Mouse (Mus musculus) lung, embryonic 16.5 days (tissue): ENCODE measurements around the gene Exoc3l2. TPM values are rescaled to one million over a fixed set of nuclear protein-coding genes. Genes with fewer than 3 reads are reported as not detected.
A peak's percentile ranks its signal among the peaks of the same experiment; 100 is the strongest.

ENCODE experiments used
- ATAC-seq: fragments of 200-750 bp; cut with Nextera tagmentation; 2 replicates; pipeline ENCODE4 v1.8.0; 2017; ENCODE audit warnings: low read depth, mild to moderate bottlenecking, moderate library complexity
- H3K27ac ChIP-seq: fragments of 300-500 bp; sonication (generic); 2 replicates; pipeline ENCODE4 v1.5.1; 2014; ENCODE audit warnings: mild to moderate bottlenecking, control low read depth, low read length
- H3K27me3 ChIP-seq: fragments of 300-500 bp; sonication (generic); 2 replicates; pipeline ENCODE4 v1.6.1; 2014; ENCODE audit warnings: low read depth, low read length, mixed read lengths; ENCODE audit not compliant: control insufficient read depth, insufficient read depth
- H3K36me3 ChIP-seq: fragments of 300-500 bp; sonication (generic); 2 replicates; pipeline ENCODE4 v1.6.1; 2014; ENCODE audit warnings: low read length; ENCODE audit not compliant: control insufficient read depth, insufficient read depth
- H3K4me1 ChIP-seq: fragments of 300-500 bp; sonication (generic); replicated peaks from 2 replicates; pipeline ENCODE4 v1.6.1; 2014; ENCODE audit warnings: low read length, mixed read lengths; ENCODE audit not compliant: control insufficient read depth, insufficient read depth
- H3K4me2 ChIP-seq: fragments of 300-500 bp; sonication (generic); 2 replicates; pipeline ENCODE4 v1.6.1; 2014; ENCODE audit warnings: low read depth, low read length, control low read depth
- H3K4me3 ChIP-seq: fragments of 300-500 bp; sonication (generic); 2 replicates; pipeline ENCODE4 v1.5.1; 2014; ENCODE audit warnings: mild to moderate bottlenecking, low read length, control low read depth
- H3K9ac ChIP-seq: fragments of 300-500 bp; sonication (generic); 2 replicates; pipeline ENCODE4 v1.6.1; 2014; ENCODE audit warnings: low read length, control low read depth
- H3K9me3 ChIP-seq: fragments of 300-500 bp; sonication (generic); 2 replicates; pipeline ENCODE4 v1.6.1; 2016; ENCODE audit warnings: low read length; ENCODE audit not compliant: control insufficient read depth
- WGBS: fragments of 180-500 bp; shearing (Covaris S2); extraction: QIAGEN DNeasy Blood & Tissue Kit; methylation state at CpG from one replicate; pipeline ENCODE4 v1.1.7; 2014; 5-methylcytosine and 5-hydroxymethylcytosine counted together
- polyA plus RNA-seq: library from polyadenylated mRNA; unstranded; fragments of >200 nt; fragmentation: Nextera tagmentation; extraction: Ambion mirVana; gene quantifications from 2 replicates; pipeline ENCODE4 v1.2.1, GENCODE M21; 2015

The Exoc3l2 gene
- polyA plus RNA-seq, 1 experiment from 2014 or later = 0.72 TPM

DNA sequence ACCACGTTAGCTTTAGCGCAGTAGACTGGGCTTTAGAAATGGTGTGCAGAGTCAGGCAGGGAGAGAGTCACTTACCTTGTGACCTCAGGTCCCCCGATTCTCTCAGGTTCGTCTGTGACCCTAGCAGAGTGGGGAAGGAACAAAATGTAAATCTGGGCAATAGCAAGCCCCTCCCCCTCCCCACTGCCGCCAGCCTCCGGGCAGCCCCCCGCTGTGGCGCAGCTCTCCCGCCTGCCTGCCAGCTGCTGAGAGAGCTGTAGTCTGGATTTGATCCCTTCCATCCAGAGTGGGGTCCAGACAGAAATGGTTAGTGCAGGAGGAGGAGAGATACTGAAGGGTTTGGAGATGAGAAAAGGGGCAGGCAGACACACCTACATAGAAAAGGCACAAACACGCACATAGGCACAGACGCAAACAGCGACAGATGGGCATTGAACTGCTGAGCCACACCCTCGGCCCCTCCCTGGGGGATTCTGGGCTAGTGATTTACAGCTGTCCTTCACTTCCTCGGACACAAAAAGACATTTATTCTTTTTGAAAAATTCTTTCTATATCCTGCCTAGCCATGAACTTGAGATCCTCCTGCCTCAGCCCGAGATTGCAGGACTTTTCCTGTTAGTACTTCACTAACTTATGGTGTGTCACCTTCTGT is 35.0 kb upstream of the Exoc3l2 start:
- no peaks in the 10 kb centered on the region for H3K27me3 ChIP-seq
- no peak overlapping the region for H3K27ac ChIP-seq
- H3K4me2 ChIP-seq = no peak overlapping the region
- peaks cover 66% of the 10 kb centered on the region for H3K36me3 ChIP-seq
- peaks cover 3% of the 10 kb centered on the region; the same call in 1 of the 2 replicates for H3K9me3 ChIP-seq
- no peak overlapping the region for H3K4me3 ChIP-seq
- WGBS = 76% methylated on average over 15 of the region's 15 CpGs
- no peaks in the 10 kb centered on the region for H3K4me1 ChIP-seq
- ATAC-seq = no peak
- H3K9ac ChIP-seq = no peak overlapping the region

DNA sequence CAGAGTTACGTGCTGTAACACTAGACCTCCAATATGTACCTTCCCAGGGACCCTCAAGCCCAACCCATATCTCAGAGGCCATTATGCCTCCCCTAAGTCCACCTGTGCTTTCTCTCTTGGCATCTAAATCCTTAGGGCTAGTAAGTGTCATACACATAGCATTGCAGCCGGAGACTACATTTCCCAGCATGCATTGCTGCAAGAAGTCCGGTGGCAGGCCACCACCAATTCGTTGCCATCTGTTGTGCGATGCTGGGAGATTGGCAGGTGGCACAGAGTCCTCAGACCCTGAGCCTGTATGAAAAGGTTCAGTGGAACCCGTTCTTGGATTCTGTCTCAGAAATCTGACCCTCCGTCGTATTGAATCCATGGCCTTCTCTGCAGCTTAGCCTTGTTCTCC is 33.4 kb upstream of the Exoc3l2 start:
- Histone ChIP-seq H3K4me2 (no peak overlapping the region), H3K36me3 (peaks cover 78% of the 10 kb centered on the region), H3K27me3 (no peaks in the 10 kb centered on the region), H3K9ac (no peak overlapping the region), H3K9me3 (peaks cover 3% of the 10 kb centered on the region; the same call in 1 of the 2 replicates), H3K4me3 (no peak overlapping the region), H3K4me1 (no peaks in the 10 kb centered on the region), H3K27ac (no peak overlapping the region)
- 75% methylated on average over 8 of the region's 8 CpGs for WGBS
- no peak; the same call in 1 of the 2 replicates for ATAC-seq

DNA sequence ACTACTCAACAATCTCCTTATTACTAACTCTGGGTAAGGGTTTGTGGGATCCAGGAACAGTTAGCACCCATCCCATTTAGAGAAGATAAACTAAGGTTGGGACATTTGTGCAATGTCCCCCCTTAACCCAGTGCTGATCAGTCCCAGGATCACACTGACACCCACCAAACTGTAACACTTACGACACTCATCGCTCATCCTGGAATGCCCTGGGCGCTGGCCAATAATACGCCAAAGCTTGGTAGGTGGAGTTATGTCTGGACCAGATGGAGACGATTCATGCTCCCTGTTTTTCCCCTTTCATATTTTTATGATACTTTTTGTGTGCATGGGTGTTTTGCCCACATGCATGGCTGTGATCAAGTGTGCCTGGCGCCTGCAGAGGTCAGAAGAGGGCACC is 32.7 kb upstream of the Exoc3l2 start:
- Histone ChIP-seq H3K9me3 (peaks cover 3% of the 10 kb centered on the region; the same call in 1 of the 2 replicates), H3K27ac (no peak overlapping the region), H3K4me3 (no peak overlapping the region), H3K9ac (no peak overlapping the region), H3K27me3 (no peaks in the 10 kb centered on the region), H3K36me3 (peaks cover 81% of the 10 kb centered on the region), H3K4me1 (no peaks in the 10 kb centered on the region), H3K4me2 (no peak overlapping the region)
- no peak for ATAC-seq
- 65% methylated on average over 6 of the region's 6 CpGs for WGBS

DNA sequence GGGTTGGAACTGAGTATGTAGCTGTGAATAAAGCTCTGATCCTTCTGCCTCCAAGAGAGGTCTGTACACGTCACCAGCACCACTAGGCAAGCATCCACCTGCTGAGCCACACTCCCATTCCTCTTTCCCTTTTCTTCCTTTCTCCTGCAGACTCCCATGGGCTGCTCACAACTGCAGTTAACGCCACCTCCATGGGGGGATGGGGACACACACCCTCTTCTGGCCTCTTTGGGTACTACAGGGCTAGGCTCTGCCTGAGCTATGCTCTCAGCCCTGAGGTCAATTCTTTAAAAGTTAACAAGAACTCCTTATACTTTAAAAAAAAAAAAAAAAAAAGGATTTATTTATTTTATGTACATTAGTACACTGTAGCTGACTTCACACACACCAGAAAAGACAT is 30.7 kb upstream of the Exoc3l2 start:
- H3K9me3 ChIP-seq = peaks cover 3% of the 10 kb centered on the region; the same call in 1 of the 2 replicates
- H3K4me2 ChIP-seq = no peak overlapping the region
- no peaks in the 10 kb centered on the region for H3K4me1 ChIP-seq
- H3K27me3 ChIP-seq = no peaks in the 10 kb centered on the region
- ATAC-seq = no peak
- no peak overlapping the region for H3K27ac ChIP-seq
- WGBS = 92% methylated on average over 2 of the region's 2 CpGs
- no peak overlapping the region for H3K4me3 ChIP-seq
- no peak overlapping the region for H3K9ac ChIP-seq
- peaks cover 87% of the 10 kb centered on the region for H3K36me3 ChIP-seq

DNA sequence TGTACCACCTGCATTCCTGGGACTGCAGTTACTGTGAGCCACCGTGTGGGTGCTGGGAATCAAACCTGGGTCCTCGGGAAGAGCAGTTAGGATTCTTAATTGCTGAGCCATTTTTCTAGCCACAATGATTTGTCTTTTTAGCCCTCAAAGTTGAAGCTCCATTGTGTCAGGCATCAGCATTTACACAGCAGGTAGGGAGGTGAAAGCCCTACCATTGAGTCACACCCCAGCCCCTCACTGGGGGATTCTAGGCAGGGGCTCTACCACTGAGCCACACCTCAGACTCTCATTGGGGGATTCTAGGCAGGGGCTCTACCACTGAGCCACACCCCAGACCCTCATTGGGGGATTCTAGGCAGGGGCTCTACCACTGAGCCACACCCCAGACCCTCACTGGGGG is 26.9 kb upstream of the Exoc3l2 start:
- Histone ChIP-seq H3K9ac (no peak overlapping the region), H3K9me3 (peaks cover 3% of the 10 kb centered on the region; the same call in 1 of the 2 replicates), H3K4me3 (no peak overlapping the region), H3K4me2 (no peak overlapping the region), H3K4me1 (no peaks in the 10 kb centered on the region), H3K27ac (no peak overlapping the region), H3K36me3 (peaks cover 71% of the 10 kb centered on the region), H3K27me3 (no peaks in the 10 kb centered on the region)
- WGBS = 90% methylated on average over 2 of the region's 2 CpGs
- no peak for ATAC-seq

DNA sequence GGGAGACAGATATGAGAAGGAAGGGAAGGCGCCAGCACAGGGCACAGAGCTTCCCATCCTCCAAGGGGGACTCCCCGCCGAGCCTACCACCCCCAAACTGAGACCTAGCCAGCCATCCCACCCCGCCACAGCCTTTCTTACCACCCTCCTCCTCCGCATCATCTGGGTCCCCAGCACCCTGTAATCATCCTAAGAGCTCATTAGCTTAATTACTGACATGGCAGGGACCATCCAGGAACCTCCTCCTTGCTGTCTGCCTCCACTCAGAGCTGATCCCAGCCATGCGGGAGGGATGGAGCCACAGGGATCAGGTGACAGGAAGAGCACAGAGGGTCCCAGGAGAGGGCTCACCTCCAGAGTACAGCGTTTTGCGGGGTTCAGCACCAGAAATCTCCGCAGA is 26.1 kb upstream of the Exoc3l2 start:
- no peak for ATAC-seq
- WGBS = 89% methylated on average over 9 of the region's 9 CpGs

DNA sequence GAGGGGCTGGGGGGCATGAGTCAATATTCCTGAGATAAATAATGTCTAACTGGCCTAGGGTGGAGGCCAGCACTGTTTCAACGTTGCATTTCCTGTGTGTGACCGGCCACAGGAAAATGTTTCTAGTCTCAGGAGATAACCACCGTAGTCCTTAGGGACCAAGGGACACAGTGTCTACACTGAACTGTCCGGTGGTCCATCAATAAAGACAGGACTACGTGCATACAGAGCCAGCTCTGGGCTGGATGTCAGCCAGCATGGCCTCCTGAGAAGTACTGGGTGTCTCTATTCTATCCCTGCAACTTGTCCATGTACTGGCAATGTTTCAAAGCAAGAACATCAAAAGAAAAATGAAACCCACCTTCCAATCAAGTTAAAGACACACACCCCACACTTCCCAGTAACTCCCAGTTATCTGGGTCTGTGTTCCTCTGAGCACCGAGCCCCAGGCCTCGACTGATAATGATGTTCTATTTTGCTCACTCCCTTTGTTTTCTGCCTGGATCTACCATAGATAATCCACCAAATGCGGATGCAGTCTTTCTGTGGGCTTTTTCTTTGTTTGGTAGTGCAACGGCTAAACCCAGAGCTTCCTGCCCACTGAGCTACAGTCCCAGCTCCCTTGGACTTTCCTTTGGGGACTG is 21.6 kb upstream of the Exoc3l2 start:
- H3K4me2 ChIP-seq = no peak overlapping the region
- ATAC-seq = no peak
- no peaks in the 10 kb centered on the region for H3K9me3 ChIP-seq
- H3K9ac ChIP-seq = no peak overlapping the region
- H3K36me3 ChIP-seq = peaks cover 34% of the 10 kb centered on the region
- H3K4me3 ChIP-seq = no peak overlapping the region
- no peaks in the 10 kb centered on the region for H3K4me1 ChIP-seq
- no peak overlapping the region for H3K27ac ChIP-seq
- WGBS = 68% methylated on average over 9 of the region's 9 CpGs
- no peaks in the 10 kb centered on the region for H3K27me3 ChIP-seq

More for the DNA sequence above, 26.1 kb upstream of the Exoc3l2 start:
- Histone ChIP-seq H3K27ac (no peak overlapping the region), H3K9me3 (peaks cover 3% of the 10 kb centered on the region; the same call in 1 of the 2 replicates), H3K4me3 (no peak overlapping the region), H3K4me2 (no peak overlapping the region), H3K36me3 (peaks cover 63% of the 10 kb centered on the region), H3K9ac (no peak overlapping the region), H3K4me1 (no peaks in the 10 kb centered on the region), H3K27me3 (no peaks in the 10 kb centered on the region)

DNA sequence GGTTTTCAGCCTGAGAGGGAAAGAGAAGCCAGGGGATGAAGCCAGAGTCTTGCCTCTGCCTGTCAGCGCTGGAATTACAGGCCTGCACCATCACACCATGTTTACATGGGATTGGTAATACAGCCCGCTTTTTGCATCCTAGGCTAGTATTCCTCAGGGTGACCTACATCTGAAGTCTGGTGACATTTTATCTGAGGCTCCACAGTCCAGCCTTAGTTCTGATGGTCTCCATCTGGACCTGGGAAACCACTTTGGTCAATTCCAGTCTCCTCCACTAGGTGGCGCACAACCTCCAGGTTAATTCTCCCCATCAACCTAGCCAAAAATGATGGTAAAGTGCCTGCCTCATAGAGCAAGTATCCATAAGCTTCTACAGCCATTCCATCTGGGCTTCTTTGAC is 19.8 kb upstream of the Exoc3l2 start:
- 40% methylated on average over 3 of the region's 3 CpGs for WGBS
- H3K36me3 ChIP-seq = peaks cover 29% of the 10 kb centered on the region
- peak; percentile 58; the same call in 1 of the 2 replicates for ATAC-seq

DNA sequence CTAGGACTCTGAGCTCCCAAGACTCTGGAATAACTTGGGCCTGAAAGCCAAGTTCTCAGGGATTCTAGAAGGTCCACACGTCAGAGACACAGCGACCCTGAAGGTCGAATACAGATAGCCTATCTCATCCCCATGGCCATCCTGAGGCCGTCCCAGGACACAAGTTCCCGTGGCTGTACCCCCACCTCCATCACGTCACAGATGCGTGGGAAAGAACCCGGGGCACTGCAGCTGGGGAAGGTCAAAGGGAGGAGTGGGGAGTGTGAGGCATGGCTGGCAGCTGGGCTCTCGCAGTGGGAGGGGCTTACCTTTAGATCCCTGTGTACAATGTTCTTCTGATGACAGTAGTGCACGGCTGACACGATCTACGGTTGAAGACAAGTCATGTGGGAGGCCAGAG is 18.3 kb upstream of the Exoc3l2 start:
- Histone ChIP-seq H3K36me3 (peaks cover 36% of the 10 kb centered on the region), H3K4me2 (no peak overlapping the region), H3K9ac (no peak overlapping the region), H3K27me3 (no peaks in the 10 kb centered on the region), H3K4me3 (no peak overlapping the region), H3K9me3 (no peaks in the 10 kb centered on the region), H3K4me1 (no peaks in the 10 kb centered on the region), H3K27ac (no peak overlapping the region)
- ATAC-seq = no peak
- whole genome bisulfite sequencing = 78% methylated on average over 12 of the region's 12 CpGs

More for the DNA sequence above, 19.8 kb upstream of the Exoc3l2 start:
- Histone ChIP-seq H3K27ac (no peak overlapping the region), H3K27me3 (no peaks in the 10 kb centered on the region), H3K9me3 (no peaks in the 10 kb centered on the region), H3K4me2 (no peak overlapping the region), H3K4me3 (no peak overlapping the region), H3K9ac (no peak overlapping the region), H3K4me1 (no peaks in the 10 kb centered on the region)
